Mouse (Mus musculus) layer of hippocampus, postnatal 14 days (tissue): Measurements from ENCODE around the gene Olfr154. TPM values are rescaled to one million over a fixed set of nuclear protein-coding genes. Genes with fewer than 3 reads are reported as not detected.
"Not testable (repeated sequence)": the region's sequence is repeated elsewhere in the genome, so short reads cannot be mapped to it uniquely, and the experiment has no call there.

Experiments used
- DNase-seq, 2 experiments: peaks; one replicate each; pipeline ENCODE4 v3.0.0; 2021 to 2022; ENCODE audit warnings: low spot score in 2 of 2, mixed read lengths in 1 of 2
- long read RNA-seq, 2 experiments: library from polyadenylated mRNA; stranded (forward); transcript quantifications; one replicate each; pipeline ENCODE4 v2.0.0; 2021
- total RNA-seq, 2 experiments: library from RNA; stranded (reverse); gene quantifications; 2 replicates each; pipeline ENCODE4 v1.2.3; 2021

Olfr154 gene
- total RNA-seq = not detected
- long read RNA-seq, experiment 1 = 0 reads
- long read RNA-seq, experiment 2 = 0 reads

GRCm38 (mm10) chr2:85664355-85664754, at the start of gene Olfr154:
Gene Olfr154, minus strand, starts transcription at chr2:85664455.
- not testable (repeated sequence) for DNase-seq

- no peak for DNase-seq
Measured at GRCm38 (mm10) chr2:85711159-85711558, 46.9 kb upstream of the Olfr154 start.

GRCm38 (mm10) chr2:85710680-85711079, 46.4 kb upstream of the Olfr154 start:
- not testable (repeated sequence) for DNase-seq

GRCm38 (mm10) chr2:85689131-85689530, 24.9 kb upstream of the Olfr154 start, which contains the start of gene Olfr1008:
Gene Olfr1008, plus strand, starts transcription at chr2:85689431.
- DNase-seq = no peak

GRCm38 (mm10) chr2:85678667-85679066, 14.4 kb upstream of the Olfr154 start, which contains the start of gene Olfr1006:
Gene Olfr1006, minus strand, starts transcription at chr2:85678767.
- no peak for DNase-seq

- no peak for DNase-seq
Measured at GRCm38 (mm10) chr2:85650604-85651003, 13.7 kb downstream of the Olfr154 start, which contains the start of gene Olfr1002. Gene Olfr1002, minus strand, starts transcription at chr2:85650704.

Other genes with a start within 250 kb of the Olfr154 start
- gene Olfr993, start 249.6 kb downstream of the Olfr154 start, total RNA-seq = not detected
- gene Olfr994, start 228.0 kb downstream of the Olfr154 start, total RNA-seq = not detected
- gene Olfr995, start 220.8 kb downstream of the Olfr154 start, total RNA-seq = not detected
- gene 4833423E24Rik, start 145.4 kb downstream of the Olfr154 start, total RNA-seq = under 1 TPM; 0.43 to 0.65 TPM
- gene Olfr996, start 85.2 kb downstream of the Olfr154 start, total RNA-seq = not detected
- gene Olfr998, start 75.5 kb downstream of the Olfr154 start, total RNA-seq = not detected
- not detected for gene Olfr1000, start 52.6 kb downstream of the Olfr154 start, total RNA-seq
- gene Olfr1002, start 13.8 kb downstream of the Olfr154 start, total RNA-seq = not detected
- not detected for gene Olfr1006, start 14.3 kb upstream of the Olfr154 start, total RNA-seq
- not detected for gene Olfr1008, start 25.0 kb upstream of the Olfr154 start, total RNA-seq
- gene Olfr1009, start 51.0 kb upstream of the Olfr154 start, total RNA-seq = not detected
- gene Olfr1012, start 98.3 kb upstream of the Olfr154 start, total RNA-seq = not detected
- not detected for gene Olfr1013, start 102.6 kb upstream of the Olfr154 start, total RNA-seq
- not detected for gene Olfr1014, start 108.3 kb upstream of the Olfr154 start, total RNA-seq
- gene Olfr1015, start 117.6 kb upstream of the Olfr154 start, total RNA-seq = not detected
- gene Olfr1016, start 138.1 kb upstream of the Olfr154 start, total RNA-seq = not detected
- not detected for gene Olfr1018, start 154.0 kb upstream of the Olfr154 start, total RNA-seq
- not detected for gene Olfr1019, start 181.0 kb upstream of the Olfr154 start, total RNA-seq
- gene Olfr1020, start 182.6 kb upstream of the Olfr154 start, total RNA-seq = not detected
- not detected for gene Olfr1022, start 204.1 kb upstream of the Olfr154 start, total RNA-seq
- gene Olfr1023, start 221.2 kb upstream of the Olfr154 start, total RNA-seq = not detected
- gene Olfr1024, start 240.6 kb upstream of the Olfr154 start, total RNA-seq = not detected